ENCODE assay signal across 8 mouse cellular contexts in genomic region chr10:7076662-7077211, GRCm38 (mm10). TPM values are rescaled to one million over a fixed set of nuclear protein-coding genes. Genes with fewer than 3 reads are reported as not detected.
DNase-seq lines count a peak whose midpoint lies in the region; ATAC-seq and TF ChIP-seq lines count a peak whose summit lies in the region.
"Had no signal": no experiment of that assay in that cellular context is flagged by ENCODE, and none has a peak within 500 bp of the region (broad histone marks: within the 10 kb centered on the region; RNA-seq: fewer than 3 reads in every experiment).

No protein-coding gene starts in this region.

- no peaks in the 10 kb centered on the region for H3K27me3 ChIP-seq in lung, embryonic 14.5 days (ENCODE audit: insufficient read depth, low read length)
- no peaks in the 10 kb centered on the region for H3K27me3 ChIP-seq in embryonic facial prominence, embryonic 10.5 days (replicated peaks; ENCODE audit: low read depth, poor library complexity, severe bottlenecking)
- H3K27me3 ChIP-seq in hindbrain, embryonic 16.5 days (replicated peaks; ENCODE audit: control insufficient read depth, insufficient read depth, low read length), result no peaks in the 10 kb centered on the region
- no peaks in the 10 kb centered on the region for H3K27me3 ChIP-seq in neural tube, embryonic 15.5 days (replicated peaks)
- H3K27me3 ChIP-seq in heart, embryonic 12.5 days (replicated peaks), result no peaks in the 10 kb centered on the region

- no peak overlapping the region for H3K4me3 ChIP-seq in lung, embryonic 14.5 days (ENCODE audit: low read depth, low read length)
- peak overlapping the region; percentile 21; the same call in 1 of the 2 replicates for H3K4me3 ChIP-seq in embryonic facial prominence, embryonic 10.5 days
- H3K4me3 ChIP-seq in hindbrain, embryonic 16.5 days (ENCODE audit: low read length), result no peak overlapping the region
- no peak overlapping the region for H3K4me3 ChIP-seq in neural tube, embryonic 15.5 days (replicated peaks)
- no peak overlapping the region for H3K4me3 ChIP-seq in heart, embryonic 12.5 days

- no peaks in the 10 kb centered on the region for H3K36me3 ChIP-seq in lung, embryonic 14.5 days (ENCODE audit: insufficient read depth)
- no peaks in the 10 kb centered on the region for H3K36me3 ChIP-seq in embryonic facial prominence, embryonic 10.5 days (replicated peaks)
- H3K36me3 ChIP-seq in hindbrain, embryonic 16.5 days (ENCODE audit: control insufficient read depth, insufficient read depth, low read length), result no peaks in the 10 kb centered on the region
- H3K36me3 ChIP-seq in neural tube, embryonic 15.5 days, result no peaks in the 10 kb centered on the region
- H3K36me3 ChIP-seq in heart, embryonic 12.5 days, result no peaks in the 10 kb centered on the region

- peak; percentile 84 for ATAC-seq in lung, embryonic 14.5 days (ENCODE audit: insufficient read depth)
- ATAC-seq in hindbrain, embryonic 16.5 days, result peak; percentile 31; the same call in 1 of the 2 replicates
- peak; percentile 29; the same call in 1 of the 2 replicates for ATAC-seq in neural tube, embryonic 15.5 days (ENCODE audit: low FRiP score)
- ATAC-seq in heart, embryonic 12.5 days (ENCODE audit: insufficient number of reproducible peaks, low FRiP score), result no peak

- peak overlapping the region; percentile 44 for H3K4me2 ChIP-seq in lung, embryonic 14.5 days
- peak overlapping the region; percentile 2; the same call in 1 of the 2 replicates for H3K4me2 ChIP-seq in hindbrain, embryonic 16.5 days (ENCODE audit: low read length)
- H3K4me2 ChIP-seq in neural tube, embryonic 15.5 days, result 0 out of 2 replicates have a peak overlapping the region, but pooled peaks have one; percentile 17
- no peak overlapping the region; the same call in 1 of the 2 replicates for H3K4me2 ChIP-seq in heart, embryonic 12.5 days

- H3K9me3 ChIP-seq in lung, embryonic 14.5 days (ENCODE audit: low read depth, low read length), result no peaks in the 10 kb centered on the region
- H3K9me3 ChIP-seq in embryonic facial prominence, embryonic 10.5 days, result no peaks in the 10 kb centered on the region
- no peaks in the 10 kb centered on the region for H3K9me3 ChIP-seq in hindbrain, embryonic 16.5 days (ENCODE audit: control insufficient read depth, low read length)
- H3K9me3 ChIP-seq in neural tube, embryonic 15.5 days (replicated peaks), result no peaks in the 10 kb centered on the region
- H3K9me3 ChIP-seq in heart, embryonic 12.5 days (replicated peaks), result no peaks in the 10 kb centered on the region

- peak overlapping the region; percentile 60; the same call in 1 of the 2 replicates for H3K27ac ChIP-seq in lung, embryonic 14.5 days (ENCODE audit: low read depth)
- peak overlapping the region; percentile 80 for H3K27ac ChIP-seq in embryonic facial prominence, embryonic 10.5 days (replicated peaks)
- H3K27ac ChIP-seq in hindbrain, embryonic 16.5 days (ENCODE audit: low read depth, low read length), result peak overlapping the region; percentile 31
- H3K27ac ChIP-seq in neural tube, embryonic 15.5 days (replicated peaks), result 0 out of 2 replicates have a peak overlapping the region, but pooled peaks have one; percentile 4
- H3K27ac ChIP-seq in heart, embryonic 12.5 days (ENCODE audit: poor library complexity, severe bottlenecking), result no peak overlapping the region
- H3K27ac ChIP-seq: liver, embryonic 14.5 days had no signal

- no peaks in the 10 kb centered on the region for H3K4me1 ChIP-seq in lung, embryonic 14.5 days (ENCODE audit: insufficient read depth)
- H3K4me1 ChIP-seq in embryonic facial prominence, embryonic 10.5 days, result peaks cover 14% of the 10 kb centered on the region
- H3K4me1 ChIP-seq in hindbrain, embryonic 16.5 days (ENCODE audit: control insufficient read depth, insufficient read depth, low read depth, low read length), result no peaks in the 10 kb centered on the region; the same call in 1 of the 2 replicates
- no peaks in the 10 kb centered on the region for H3K4me1 ChIP-seq in neural tube, embryonic 15.5 days
- 0 out of 2 replicates have a peak, but pooled peaks cover 7% of the 10 kb centered on the region for H3K4me1 ChIP-seq in heart, embryonic 12.5 days (replicated peaks)

- peak; percentile 77 for DNase-seq in lung, embryonic 14.5 days
- no peak for DNase-seq in lung, postnatal 36 days
- DNase-seq in embryonic facial prominence, embryonic 10.5 days (ENCODE audit: low spot score), result peak; percentile 45
- DNase-seq in adrenal gland, postnatal 4 days (ENCODE audit: low spot score in 2 of 2), result no peak

- no peak for TF ChIP-seq CTCF in lung, embryonic 14.5 days (IDR thresholded peaks at IDR 0.05; ENCODE audit: low read depth)

- 27% methylated on average over 7 of the region's 8 CpGs for WGBS in lung, embryonic 14.5 days
- WGBS in embryonic facial prominence, embryonic 10.5 days, result 55% methylated on average over 7 of the region's 8 CpGs
- 58% methylated on average over 7 of the region's 8 CpGs for WGBS in hindbrain, embryonic 16.5 days
- WGBS in neural tube, embryonic 15.5 days, result 52% methylated on average over 7 of the region's 8 CpGs
- 53% methylated on average over 7 of the region's 8 CpGs for WGBS in heart, embryonic 12.5 days

- H3K9ac ChIP-seq in lung, embryonic 14.5 days, result no peak overlapping the region
- no peak overlapping the region for H3K9ac ChIP-seq in hindbrain, embryonic 16.5 days (ENCODE audit: low read depth, low read length)
- no peak overlapping the region for H3K9ac ChIP-seq in neural tube, embryonic 15.5 days (replicated peaks)
- no peak overlapping the region for H3K9ac ChIP-seq in heart, embryonic 12.5 days
- H3K9ac ChIP-seq: liver, embryonic 14.5 days had no signal

RNA-seq across cellular contexts. Expression of gene Ipcef1, which starts 24.5 kb away (rescaled TPM):
- polyA plus RNA-seq in lung, embryonic 14.5 days (2014; fragmentation: Nextera tagmentation; extraction: Ambion mirVana), result 0.11 and 0.19 TPM in 2 replicates
- 0.10 and 0.16 TPM in 2 replicates for polyA plus RNA-seq in embryonic facial prominence, embryonic 10.5 days (2016; fragmentation: Nextera tagmentation; extraction: Ambion mirVana)
- polyA plus RNA-seq in hindbrain, embryonic 16.5 days (2015; fragmentation: Nextera tagmentation; extraction: Ambion mirVana), result 2.0 and 2.9 TPM in 2 replicates
- 2.7 and 3.9 TPM in 2 replicates for polyA plus RNA-seq in neural tube, embryonic 15.5 days (2015; fragmentation: Nextera tagmentation; extraction: Ambion mirVana)
- total RNA-seq in adrenal gland, postnatal 4 days (2021), result 1 to 10 TPM in 1 of 2 experiments, under 1 TPM in 1; 0.45 to 2.1 TPM
- 0.04 and 0.08 TPM in 2 replicates for polyA plus RNA-seq in heart, embryonic 12.5 days (2016; fragmentation: Nextera tagmentation; extraction: Ambion mirVana)

Comparison
In these comparisons a context has a peak if more than half of its experiments do, and no peak if none do; other contexts are left out.
1. DNase-seq: peak in lung, embryonic 14.5 days (single experiment) and embryonic facial prominence, embryonic 10.5 days (single experiment); none in lung, postnatal 36 days (single experiment) and adrenal gland, postnatal 4 days (0 of 2).